Mouse (Mus musculus) hindbrain, embryonic 14.5 days (tissue): Measurements from ENCODE around the gene Rab22a. TPM values are rescaled to one million over a fixed set of nuclear protein-coding genes. Genes with fewer than 3 reads are reported as not detected.

Experiments used
- ATAC-seq: fragments of 200-750 bp; cut with Nextera tagmentation; 2 replicates; pipeline ENCODE4 v1.8.0; 2017; ENCODE audit warnings: moderate number of reproducible peaks, mild to moderate bottlenecking, moderate TSS enrichment, moderate library complexity; ENCODE audit not compliant: low FRiP score
- DNase-seq: peaks from one replicate; pipeline ENCODE4 v3.0.0-alpha.2; 2015; ENCODE audit warnings: low spot score
- H3K27ac ChIP-seq: fragments of 300-500 bp; sonication (generic); 2 replicates; pipeline ENCODE4 v1.5.1; 2014; ENCODE audit warnings: mild to moderate bottlenecking, moderate library complexity
- H3K27me3 ChIP-seq: fragments of 300-500 bp; sonication (generic); 2 replicates; pipeline ENCODE4 v1.6.1; 2014; ENCODE audit warnings: mild to moderate bottlenecking, low read length, mixed read lengths; ENCODE audit not compliant: control insufficient read depth, insufficient read depth
- H3K36me3 ChIP-seq: fragments of 300-500 bp; sonication (generic); replicated peaks from 2 replicates; pipeline ENCODE4 v1.6.1; 2014; ENCODE audit not compliant: control insufficient read depth, insufficient read depth
- H3K4me1 ChIP-seq: fragments of 300-500 bp; sonication (generic); replicated peaks from 2 replicates; pipeline ENCODE4 v1.6.1; 2014; ENCODE audit warnings: antibody characterized with exemption, low read length, mixed read lengths; ENCODE audit not compliant: control insufficient read depth, insufficient read depth
- H3K4me2 ChIP-seq: fragments of 300-500 bp; sonication (generic); replicated peaks from 2 replicates; pipeline ENCODE4 v1.6.1; 2014; ENCODE audit warnings: mild to moderate bottlenecking, moderate library complexity
- H3K4me3 ChIP-seq: fragments of 300-500 bp; sonication (generic); replicated peaks from 2 replicates; pipeline ENCODE4 v1.5.1; 2014; ENCODE audit warnings: mild to moderate bottlenecking, low read length
- H3K9ac ChIP-seq: fragments of 300-500 bp; sonication (generic); 2 replicates; pipeline ENCODE4 v1.6.1; 2014
- H3K9me3 ChIP-seq: fragments of 300-500 bp; sonication (generic); 2 replicates; pipeline ENCODE4 v1.6.1; 2016; ENCODE audit warnings: low read length; ENCODE audit not compliant: control insufficient read depth
- WGBS: fragments of 180-500 bp; shearing (Covaris S2); extraction: QIAGEN DNeasy Blood & Tissue Kit; methylation state at CpG from one replicate; pipeline ENCODE4 v1.1.7; 2014; 5-methylcytosine and 5-hydroxymethylcytosine counted together
- polyA plus RNA-seq: library from polyadenylated mRNA; unstranded; fragments of >200 nt; fragmentation: Nextera tagmentation; extraction: Ambion mirVana; gene quantifications from 2 replicates; pipeline ENCODE4 v1.2.1, GENCODE M21; 2014

Rab22a gene
- polyA plus RNA-seq, 1 experiment from 2014 or later: 38.0 TPM

- DNase-seq: peak; percentile 47
- no peaks in the 10 kb centered on the region for H3K27me3 ChIP-seq
- H3K4me3 ChIP-seq: no peak overlapping the region
- whole genome bisulfite sequencing: 39% methylated on average over 15 of the region's 15 CpGs
- no peak overlapping the region for H3K4me2 ChIP-seq
- ATAC-seq: no peak
- H3K9ac ChIP-seq: no peak overlapping the region
- no peaks in the 10 kb centered on the region for H3K4me1 ChIP-seq
- no peak overlapping the region for H3K27ac ChIP-seq
- no peaks in the 10 kb centered on the region for H3K9me3 ChIP-seq
- no peaks in the 10 kb centered on the region for H3K36me3 ChIP-seq
These were observed 65.6 kb downstream of the Rab22a start for GRCm38 (mm10) chr2:173724940-173725807.

- Histone ChIP-seq H3K4me2 (no peak overlapping the region), H3K36me3 (no peaks in the 10 kb centered on the region), H3K4me3 (no peak overlapping the region), H3K9me3 (no peaks in the 10 kb centered on the region), H3K27ac (no peak overlapping the region), H3K9ac (no peak overlapping the region), H3K27me3 (no peaks in the 10 kb centered on the region), H3K4me1 (no peaks in the 10 kb centered on the region)
- DNase-seq (no peak), ATAC-seq (no peak)
- whole genome bisulfite sequencing: 79% methylated on average over 4 of the region's 4 CpGs
These were observed 66.3 kb downstream of the Rab22a start for GRCm38 (mm10) chr2:173725819-173726218.

- H3K27me3 ChIP-seq: no peaks in the 10 kb centered on the region
- H3K27ac ChIP-seq: peak overlapping the region; percentile 46; the same call in 1 of the 2 replicates
- peaks cover 6% of the 10 kb centered on the region; the same call in 1 of the 2 replicates for H3K4me1 ChIP-seq
- 7% methylated on average over 9 of the region's 9 CpGs for WGBS
- H3K36me3 ChIP-seq: no peaks in the 10 kb centered on the region
- peak; percentile 73 for ATAC-seq
- H3K9ac ChIP-seq: no peak overlapping the region
- peak; percentile 52 for DNase-seq
- H3K4me2 ChIP-seq: no peak overlapping the region
- H3K9me3 ChIP-seq: no peaks in the 10 kb centered on the region
- no peak overlapping the region for H3K4me3 ChIP-seq
These were observed 70.9 kb downstream of the Rab22a start for GRCm38 (mm10) chr2:173730444-173730966.

DNA sequence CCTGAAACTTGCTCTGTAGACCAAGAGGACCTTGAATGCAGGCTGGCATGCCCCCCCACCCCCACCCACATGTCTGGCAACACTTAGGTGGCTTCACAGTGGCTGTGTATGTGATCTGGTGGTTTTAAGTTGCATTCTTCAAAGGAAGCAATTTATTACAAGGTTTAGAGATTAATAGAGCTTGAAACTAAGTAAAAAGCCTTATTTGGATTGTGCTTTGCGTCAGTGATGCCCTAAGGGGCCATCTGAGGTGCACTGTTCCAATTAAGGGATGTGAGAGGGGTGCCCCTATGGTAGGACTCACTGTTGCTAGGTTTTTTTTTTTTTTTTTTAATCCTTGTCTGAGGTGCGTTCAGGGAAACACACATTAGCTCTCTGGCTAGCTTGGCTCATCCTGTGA lies 74.9 kb downstream of the Rab22a start:
- WGBS: 76% methylated on average over 2 of the region's 2 CpGs
- no peak for DNase-seq
- Histone ChIP-seq H3K4me1 (peaks cover 16% of the 10 kb centered on the region), H3K9ac (no peak overlapping the region), H3K4me3 (no peak overlapping the region), H3K27ac (no peak overlapping the region), H3K4me2 (no peak overlapping the region), H3K9me3 (no peaks in the 10 kb centered on the region), H3K36me3 (0 out of 2 replicates have a peak, but pooled peaks cover 3% of the 10 kb centered on the region), H3K27me3 (no peaks in the 10 kb centered on the region)
- ATAC-seq: no peak

DNA sequence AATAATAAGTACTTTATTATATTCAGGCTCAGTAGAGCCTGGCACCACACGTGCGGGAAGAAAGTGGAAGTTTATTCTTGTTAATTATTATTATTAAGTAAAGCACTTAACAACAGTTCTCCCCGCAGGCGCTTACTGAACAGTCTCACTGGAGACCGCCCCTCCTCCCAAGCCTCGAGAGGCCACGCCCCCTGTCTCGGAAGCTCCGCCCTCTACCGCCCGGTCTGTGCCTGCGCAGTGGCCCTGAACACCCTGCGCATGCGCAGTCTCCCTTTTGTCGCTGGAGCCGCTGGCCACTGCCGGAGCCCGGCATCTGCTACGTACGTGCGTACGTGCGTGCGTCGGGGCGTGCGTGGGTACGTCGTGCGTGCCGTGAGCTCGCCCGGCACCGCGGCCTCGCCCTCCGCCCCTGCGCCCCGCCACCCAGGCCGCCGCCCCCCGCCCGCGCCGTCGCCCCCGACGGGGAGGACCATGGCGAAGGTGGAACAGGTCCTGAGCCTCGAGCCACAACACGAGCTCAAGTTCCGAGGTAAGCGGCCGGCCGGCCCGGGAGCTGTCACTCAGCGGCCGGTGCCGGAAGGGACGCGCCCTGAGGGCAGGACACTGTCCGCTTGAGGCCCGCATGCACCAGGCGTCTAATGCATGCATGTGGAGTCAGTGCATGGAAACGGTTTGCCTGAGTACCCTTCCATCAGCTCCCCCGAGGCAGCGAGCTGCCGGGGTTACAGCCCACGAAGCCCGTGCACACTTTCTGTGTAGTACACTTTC lies 77.8 kb downstream of the Rab22a start, which contains the start of gene Vapb:
Vapb (plus strand) TSS at position 290 of the 768 bp plus-strand sequence.
- 2% methylated on average over 70 of the region's 70 CpGs for WGBS
- Histone ChIP-seq H3K4me2 (peak within 1 kb of the TSS; percentile 74), H3K9ac (peak within 1 kb of the TSS; percentile 78), H3K9me3 (no peaks in the 10 kb centered on the region), H3K4me3 (peak within 1 kb of the TSS; percentile 69), H3K27ac (peak within 1 kb of the TSS; percentile 82), H3K27me3 (no peaks in the 10 kb centered on the region), H3K36me3 (0 out of 2 replicates have a peak, but pooled peaks cover 3% of the 10 kb centered on the region), H3K4me1 (peaks cover 18% of the 10 kb centered on the region)
- peak; percentile 100 for DNase-seq
- ATAC-seq: peak; percentile 97

- ATAC-seq: no peak
- 0 out of 2 replicates have a peak, but pooled peaks cover 3% of the 10 kb centered on the region for H3K36me3 ChIP-seq
- WGBS: 87% methylated on average over 9 of the region's 9 CpGs
- H3K27me3 ChIP-seq: no peaks in the 10 kb centered on the region
- DNase-seq: no peak
- H3K4me1 ChIP-seq: peaks cover 18% of the 10 kb centered on the region
- H3K4me3 ChIP-seq: peak overlapping the region; percentile 69
- H3K4me2 ChIP-seq: peak overlapping the region; percentile 74
- H3K9me3 ChIP-seq: no peaks in the 10 kb centered on the region
- H3K27ac ChIP-seq: no peak overlapping the region
- peak overlapping the region; percentile 78 for H3K9ac ChIP-seq
These were observed 78.7 kb downstream of the Rab22a start for GRCm38 (mm10) chr2:173738232-173738631.

- 86% methylated on average over 7 of the region's 7 CpGs for WGBS
- Histone ChIP-seq H3K36me3 (0 out of 2 replicates have a peak, but pooled peaks cover 3% of the 10 kb centered on the region), H3K4me2 (no peak overlapping the region), H3K27ac (no peak overlapping the region), H3K9me3 (no peaks in the 10 kb centered on the region), H3K27me3 (no peaks in the 10 kb centered on the region), H3K4me3 (no peak overlapping the region), H3K9ac (no peak overlapping the region), H3K4me1 (peaks cover 18% of the 10 kb centered on the region)
- no peak for ATAC-seq
- DNase-seq: no peak
These were observed 79.5 kb downstream of the Rab22a start for GRCm38 (mm10) chr2:173739107-173739506.

DNA sequence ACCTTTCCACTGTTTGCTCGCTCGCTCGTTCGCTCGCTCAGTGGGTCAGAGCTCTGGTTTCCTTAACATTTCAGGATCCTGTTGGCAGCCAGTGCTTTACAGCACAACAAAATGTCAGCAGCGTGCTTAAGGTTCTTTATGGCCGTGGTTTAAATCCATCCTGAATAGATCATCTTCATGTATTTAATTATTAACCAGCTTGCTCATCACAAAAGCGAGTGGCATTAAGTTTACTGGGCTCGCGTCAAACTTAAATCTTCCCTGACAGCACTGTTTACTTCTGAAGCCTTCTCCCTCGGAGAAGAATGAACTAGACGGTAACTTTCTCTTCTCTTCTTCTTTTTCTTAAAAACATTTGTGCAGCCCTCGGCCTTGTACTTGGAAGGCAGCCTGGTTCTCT lies 82.5 kb downstream of the Rab22a start:
- DNase-seq: no peak
- Histone ChIP-seq H3K27me3 (no peaks in the 10 kb centered on the region), H3K27ac (no peak overlapping the region), H3K9me3 (peaks cover 11% of the 10 kb centered on the region; the same call in 1 of the 2 replicates), H3K4me1 (peaks cover 18% of the 10 kb centered on the region), H3K4me2 (no peak overlapping the region), H3K9ac (no peak overlapping the region), H3K36me3 (0 out of 2 replicates have a peak, but pooled peaks cover 3% of the 10 kb centered on the region), H3K4me3 (no peak overlapping the region)
- no peak for ATAC-seq
- 73% methylated on average over 13 of the region's 13 CpGs for WGBS

- Histone ChIP-seq H3K4me2 (no peak overlapping the region), H3K9ac (no peak overlapping the region), H3K27ac (no peak overlapping the region), H3K27me3 (no peaks in the 10 kb centered on the region), H3K4me1 (peaks cover 18% of the 10 kb centered on the region), H3K36me3 (0 out of 2 replicates have a peak, but pooled peaks cover 3% of the 10 kb centered on the region), H3K4me3 (no peak overlapping the region), H3K9me3 (peaks cover 13% of the 10 kb centered on the region; the same call in 1 of the 2 replicates)
- ATAC-seq (no peak), DNase-seq (no peak)
- 81% methylated on average over 9 of the region's 9 CpGs for WGBS
These were observed 83.2 kb downstream of the Rab22a start for GRCm38 (mm10) chr2:173742744-173743143.
